Comparison of ENCODE assay signal across 12 mouse cellular contexts in genomic region chr7:79500681-79501306, GRCm38 (mm10). TPM values are rescaled to one million over a fixed set of nuclear protein-coding genes. Genes with fewer than 3 reads are reported as not detected.
A peak's percentile ranks its signal among the peaks of the same experiment; 100 is the strongest.
DNase-seq lines count a peak whose midpoint lies in the region; ATAC-seq and TF ChIP-seq lines count a peak whose summit lies in the region.
"Had no signal": no experiment of that assay in that cellular context is flagged by ENCODE, and none has a peak within 500 bp of the region (broad histone marks: within the 10 kb centered on the region; RNA-seq: fewer than 3 reads in every experiment).

No protein-coding gene starts in this region.

- no peak overlapping the region for H3K4me2 ChIP-seq in embryonic facial prominence, embryonic 12.5 days (replicated peaks)
- peak overlapping the region; percentile 93 for H3K4me2 ChIP-seq in hindbrain, postnatal 0 days (ENCODE audit: low read depth, low read length)

- WGBS in embryonic facial prominence, embryonic 12.5 days = 1% methylated on average over 3 of the region's 3 CpGs
- 0% methylated on average over 3 of the region's 3 CpGs for WGBS in hindbrain, postnatal 0 days

- no peak overlapping the region for H3K27ac ChIP-seq in embryonic facial prominence, embryonic 12.5 days
- peak overlapping the region; percentile 97 for H3K27ac ChIP-seq in hindbrain, postnatal 0 days
- H3K27ac ChIP-seq: heart, embryonic 15.5 days; kidney, embryonic 15.5 days; limb, embryonic 15.5 days; macrophage had no signal

- intact Hi-C loops in left cerebral cortex, postnatal 36 days (cut with DNase I) = loop anchor here (1.0 kb wide), 1 partner anchor 47 kb away; no protein-coding TSS in a partner anchor

- H3K4me1 ChIP-seq in embryonic facial prominence, embryonic 12.5 days = peaks cover 11% of the 10 kb centered on the region; the same call in 1 of the 2 replicates
- H3K4me1 ChIP-seq in hindbrain, postnatal 0 days (ENCODE audit: insufficient read depth, low read length) = peaks cover 9% of the 10 kb centered on the region; the same call in 1 of the 2 replicates

- no peaks in the 10 kb centered on the region for H3K9me3 ChIP-seq in embryonic facial prominence, embryonic 12.5 days
- H3K9me3 ChIP-seq in hindbrain, postnatal 0 days (ENCODE audit: low read length) = no peaks in the 10 kb centered on the region
- H3K9me3 ChIP-seq: heart, embryonic 15.5 days; kidney, embryonic 15.5 days; limb, embryonic 15.5 days had no signal

- H3K27me3 ChIP-seq in embryonic facial prominence, embryonic 12.5 days = peaks cover 100% of the 10 kb centered on the region
- H3K27me3 ChIP-seq in hindbrain, postnatal 0 days (ENCODE audit: insufficient read depth, low read length) = no peaks in the 10 kb centered on the region

- no peaks in the 10 kb centered on the region for H3K36me3 ChIP-seq in embryonic facial prominence, embryonic 12.5 days
- no peaks in the 10 kb centered on the region for H3K36me3 ChIP-seq in hindbrain, postnatal 0 days (ENCODE audit: insufficient read depth, low read length)
- H3K36me3 ChIP-seq: heart, embryonic 15.5 days; kidney, embryonic 15.5 days; limb, embryonic 15.5 days had no signal

- DNase-seq in left cerebral cortex, postnatal 36 days (ENCODE audit: low spot score in 2 of 2) = peak; percentile 56 to 59
- no peak for DNase-seq in left cerebral cortex, adult 8-10 months (ENCODE audit: low spot score in 2 of 2)
- DNase-seq in hindbrain, postnatal 0 days (ENCODE audit: low spot score) = peak; percentile 62
- peak; percentile 56 for DNase-seq in right cerebral cortex, postnatal 25 days
- DNase-seq in lung, postnatal 4 days = no peak
- no peak for DNase-seq in Muller cell, postnatal 12 days (ENCODE audit: inconsistent ontology term)
- DNase-seq: thymus, adult 18-20 months had no signal

- no peak for TF ChIP-seq CTCF in hindbrain, postnatal 0 days (IDR thresholded peaks at IDR 0.05; ENCODE audit: low read depth)

- H3K4me3 ChIP-seq in embryonic facial prominence, embryonic 12.5 days = peak overlapping the region; percentile 29; the same call in 1 of the 2 replicates
- H3K4me3 ChIP-seq in hindbrain, postnatal 0 days (ENCODE audit: low read length) = peak overlapping the region; percentile 89

- ATAC-seq in embryonic facial prominence, embryonic 12.5 days (ENCODE audit: insufficient number of reproducible peaks, insufficient read depth, low FRiP score, low TSS enrichment) = no peak
- ATAC-seq in hindbrain, postnatal 0 days = no peak

- no peak overlapping the region for H3K9ac ChIP-seq in embryonic facial prominence, embryonic 12.5 days
- H3K9ac ChIP-seq in hindbrain, postnatal 0 days (replicated peaks; ENCODE audit: low read length) = peak overlapping the region; percentile 98
- H3K9ac ChIP-seq: heart, embryonic 15.5 days; kidney, embryonic 15.5 days; limb, embryonic 15.5 days had no signal

RNA-seq across cellular contexts. Expression of gene Polg, which starts 34.6 kb away (rescaled TPM):
- 10 to 100 TPM; 77.8 to 97.5 TPM for total RNA-seq in left cerebral cortex, postnatal 36 days (2021)
- total RNA-seq in left cerebral cortex, adult 8-10 months (2022) = 100 to 1,000 TPM in 1 of 4 experiments, 10 to 100 TPM in 3; 81.6 to 112 (median 91.0) TPM
- 42.3 and 42.5 TPM in 2 replicates for polyA plus RNA-seq in embryonic facial prominence, embryonic 12.5 days (2016; fragmentation: Nextera tagmentation; extraction: Ambion mirVana)
- 60.0 and 79.5 TPM in 2 replicates for total RNA-seq in hindbrain, postnatal 0 days (2014; rRNA removed)
- polyA plus RNA-seq in hindbrain, postnatal 0 days (2015; fragmentation: Nextera tagmentation; extraction: Ambion mirVana) = 23.8 and 23.9 TPM in 2 replicates

Comparison
In these comparisons a context has a peak if more than half of its experiments do, and no peak if none do; other contexts are left out.
1. DNase-seq: peak in left cerebral cortex, postnatal 36 days (2 of 2), hindbrain, postnatal 0 days (single experiment) and right cerebral cortex, postnatal 25 days (single experiment); none in left cerebral cortex, adult 8-10 months (0 of 2), lung, postnatal 4 days (0 of 2) and Muller cell, postnatal 12 days (single experiment).